Mouse (Mus musculus): ENCODE results near the gene Gm47985. TPM values are rescaled to one million over a fixed set of nuclear protein-coding genes. Genes with fewer than 3 reads are reported as not detected.
"Not testable (repeated sequence)": the region's sequence is repeated elsewhere in the genome, so short reads cannot be mapped to it uniquely, and the experiment has no call there.

The Gm47985 gene
- 0.92 and 1.2 TPM in 2 replicates for polyA plus RNA-seq (2016; fragmentation: Nextera tagmentation; extraction: Ambion mirVana)

DNA sequence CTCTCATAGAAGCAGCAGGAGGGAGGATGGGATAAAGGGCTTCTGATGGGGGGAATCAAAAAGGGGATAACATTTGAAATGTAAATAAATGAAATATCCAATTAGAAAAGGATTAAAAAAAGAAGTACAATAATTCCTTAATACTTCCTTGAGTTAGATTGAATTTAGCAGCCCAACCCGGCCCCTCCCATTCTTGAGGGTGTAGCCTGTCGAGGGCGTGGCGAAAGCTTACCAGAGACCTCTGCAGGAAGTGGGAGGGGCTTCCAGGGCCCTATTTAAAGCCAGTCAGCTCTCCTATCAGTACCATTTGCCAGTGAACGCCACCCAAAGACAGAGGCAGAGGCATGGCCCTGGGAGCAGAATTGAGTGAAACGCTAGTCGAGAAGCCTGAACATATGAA is at the start of gene Gm47985:
TSS of gene Gm47985 (plus strand) at position 272 of the 400 bp plus-strand sequence.
- not testable (repeated sequence) for H3K27ac ChIP-seq; H3K36me3 ChIP-seq; H3K27me3 ChIP-seq; H3K4me1 ChIP-seq; H3K9ac ChIP-seq; H3K4me3 ChIP-seq; H3K4me2 ChIP-seq (replicated peaks); ATAC-seq (ENCODE audit: insufficient number of reproducible peaks, insufficient read depth, low FRiP score, low TSS enrichment); H3K9me3 ChIP-seq
- WGBS: no CpG with 5 or more reads among the region's 7 CpGs

DNA sequence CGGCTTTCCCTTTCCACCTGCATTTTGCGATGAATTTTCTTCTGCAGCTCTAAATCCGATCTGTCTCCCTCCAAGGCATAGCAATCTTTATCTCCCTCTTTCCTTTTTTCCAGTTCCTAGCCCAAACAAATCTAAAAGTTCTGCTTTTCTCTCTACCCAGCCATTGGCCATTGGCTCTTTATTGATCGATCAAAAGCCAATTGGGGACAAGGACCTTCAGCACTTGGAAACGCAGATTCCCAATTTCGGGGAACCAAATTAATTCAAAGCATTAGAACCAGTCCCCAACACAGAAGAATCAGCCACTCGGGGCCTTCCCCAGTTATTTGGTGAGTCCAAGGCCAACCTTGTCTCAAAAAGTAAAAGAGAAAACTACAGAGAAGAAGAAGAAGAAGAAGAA is 49.7 kb upstream of the Gm47985 start:
- WGBS: 93% methylated on average over 7 of the region's 7 CpGs
- no peak overlapping the region for H3K4me2 ChIP-seq (replicated peaks)

DNA sequence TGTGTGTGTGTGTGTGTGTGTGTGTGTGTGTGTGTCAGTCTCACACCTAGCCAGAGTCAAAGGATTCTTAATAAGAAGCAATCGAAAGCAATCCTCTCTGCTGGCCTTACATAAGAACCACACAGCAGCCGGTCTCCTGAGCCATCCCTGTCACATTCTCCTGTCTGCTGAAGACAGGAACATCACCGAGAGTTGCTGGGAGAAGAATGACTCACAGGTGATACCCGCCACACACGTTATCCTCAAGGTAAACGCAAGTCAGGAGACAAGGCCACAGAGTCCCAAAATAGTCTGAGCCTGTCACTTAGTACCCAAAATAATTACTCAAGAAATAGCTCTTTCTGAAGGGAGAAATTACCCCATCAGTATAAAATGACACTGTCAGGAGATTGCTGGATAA is 43.9 kb upstream of the Gm47985 start:
- Histone ChIP-seq H3K36me3 (no peaks in the 10 kb centered on the region), H3K9ac (no peak overlapping the region), H3K9me3 (no peaks in the 10 kb centered on the region), H3K27me3 (no peaks in the 10 kb centered on the region), H3K4me3 (no peak overlapping the region), H3K4me2 (replicated peaks) (no peak overlapping the region), H3K4me1 (peaks cover 7% of the 10 kb centered on the region; the same call in 1 of the 2 replicates), H3K27ac (no peak overlapping the region)
- 71% methylated on average over 6 of the region's 6 CpGs for WGBS
- ATAC-seq (ENCODE audit: insufficient number of reproducible peaks, insufficient read depth, low FRiP score, low TSS enrichment): no peak

More for the DNA sequence above, 49.7 kb upstream of the Gm47985 start:
- H3K27me3 ChIP-seq: no peaks in the 10 kb centered on the region
- no peak overlapping the region for H3K9ac ChIP-seq
- no peak overlapping the region for H3K4me3 ChIP-seq
- H3K9me3 ChIP-seq: no peaks in the 10 kb centered on the region
- ATAC-seq (ENCODE audit: insufficient number of reproducible peaks, insufficient read depth, low FRiP score, low TSS enrichment): no peak
- H3K4me1 ChIP-seq: no peaks in the 10 kb centered on the region
- H3K36me3 ChIP-seq: no peaks in the 10 kb centered on the region
- no peak overlapping the region for H3K27ac ChIP-seq

DNA sequence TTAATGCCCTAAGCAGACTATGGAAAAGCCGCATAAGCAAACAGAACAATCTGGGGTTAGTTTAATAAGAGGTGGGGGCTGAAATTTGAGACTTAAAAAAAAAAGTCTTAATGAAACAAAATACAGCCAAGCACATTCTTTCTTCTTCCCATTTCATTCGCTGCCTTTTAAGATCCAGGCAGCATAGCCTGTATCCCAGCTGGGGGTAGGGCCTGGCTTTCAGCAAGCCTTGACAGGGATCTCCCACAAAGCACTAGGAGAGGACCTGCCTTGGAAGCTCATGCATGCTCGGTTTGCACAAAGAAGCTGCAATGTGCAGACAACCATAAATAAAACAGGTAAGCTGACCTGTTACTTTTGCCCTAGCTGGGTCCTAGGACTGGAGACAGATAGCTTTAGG is 41.4 kb upstream of the Gm47985 start:
- H3K4me2 ChIP-seq (replicated peaks): no peak overlapping the region
- H3K36me3 ChIP-seq: no peaks in the 10 kb centered on the region
- H3K27ac ChIP-seq: peak overlapping the region; percentile 67
- H3K9ac ChIP-seq: no peak overlapping the region
- H3K27me3 ChIP-seq: no peaks in the 10 kb centered on the region
- ATAC-seq (ENCODE audit: insufficient number of reproducible peaks, insufficient read depth, low FRiP score, low TSS enrichment): no peak
- H3K4me1 ChIP-seq: peaks cover 7% of the 10 kb centered on the region; the same call in 1 of the 2 replicates
- no peaks in the 10 kb centered on the region for H3K9me3 ChIP-seq
- H3K4me3 ChIP-seq: no peak overlapping the region
- 36% methylated on average over 3 of the region's 3 CpGs for WGBS

DNA sequence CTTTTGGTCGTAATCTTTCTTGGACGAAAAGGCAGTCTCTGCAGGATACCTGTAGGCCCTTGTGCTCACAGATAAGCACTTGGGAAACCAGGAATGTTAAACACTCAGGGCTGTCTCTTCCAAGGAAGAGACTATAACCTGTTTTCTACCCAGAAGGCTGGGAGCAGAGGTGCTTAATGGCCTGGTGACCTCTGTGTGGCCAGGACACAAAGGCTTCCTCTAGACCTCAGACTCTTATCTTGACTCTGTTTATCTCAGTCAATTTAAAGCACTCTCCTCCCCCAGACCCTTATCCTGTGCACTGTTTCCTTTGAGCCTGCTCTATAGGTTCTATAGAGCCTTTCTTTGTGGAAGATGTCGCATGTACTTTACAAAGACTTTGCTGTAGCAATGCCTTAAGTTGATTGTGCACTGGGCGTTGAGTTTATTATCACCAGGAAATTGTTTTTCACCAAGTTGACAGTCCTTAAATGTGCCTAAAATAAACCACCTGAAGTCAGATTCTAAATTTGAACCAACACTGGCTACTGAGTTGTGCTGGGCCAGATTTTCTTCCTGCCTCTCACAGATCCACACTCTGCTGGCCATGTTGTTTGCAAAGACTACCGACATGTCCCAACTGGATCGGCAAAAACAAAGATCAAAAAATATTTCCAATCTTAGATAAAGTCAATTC is 37.7 kb upstream of the Gm47985 start:
- Histone ChIP-seq H3K4me3 (no peak overlapping the region), H3K27ac (no peak overlapping the region), H3K27me3 (no peaks in the 10 kb centered on the region), H3K9me3 (no peaks in the 10 kb centered on the region), H3K9ac (no peak overlapping the region), H3K4me1 (peaks cover 7% of the 10 kb centered on the region; the same call in 1 of the 2 replicates), H3K4me2 (replicated peaks) (no peak overlapping the region), H3K36me3 (no peaks in the 10 kb centered on the region)
- no peak for ATAC-seq (ENCODE audit: insufficient number of reproducible peaks, insufficient read depth, low FRiP score, low TSS enrichment)
- 81% methylated on average over 6 of the region's 6 CpGs for WGBS

DNA sequence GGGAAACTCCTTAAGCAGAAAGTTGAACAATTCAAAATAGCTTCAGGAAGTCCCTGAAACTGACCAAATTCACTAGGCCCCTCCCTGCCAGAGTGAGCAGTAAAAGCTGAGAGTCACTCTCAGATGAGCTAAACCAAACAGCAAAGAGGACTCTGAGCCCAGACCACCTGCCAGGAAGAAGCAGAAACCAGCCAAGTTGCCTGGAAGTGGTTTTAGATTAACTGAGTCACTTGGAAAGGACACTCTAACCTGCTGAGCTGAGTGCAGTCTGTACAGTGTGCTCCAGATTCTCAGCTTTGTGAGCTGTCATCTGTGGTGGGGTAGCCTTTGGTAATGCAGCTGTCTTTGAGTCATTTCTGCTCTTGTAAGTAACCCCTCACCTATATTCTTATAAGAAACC is 34.5 kb upstream of the Gm47985 start:
- no peak for ATAC-seq (ENCODE audit: insufficient number of reproducible peaks, insufficient read depth, low FRiP score, low TSS enrichment)
- H3K27me3 ChIP-seq: no peaks in the 10 kb centered on the region
- no peak overlapping the region for H3K4me2 ChIP-seq (replicated peaks)
- no peak overlapping the region for H3K9ac ChIP-seq
- H3K36me3 ChIP-seq: no peaks in the 10 kb centered on the region
- no peak overlapping the region for H3K27ac ChIP-seq
- no peaks in the 10 kb centered on the region for H3K9me3 ChIP-seq
- H3K4me1 ChIP-seq: no peaks in the 10 kb centered on the region
- H3K4me3 ChIP-seq: no peak overlapping the region

DNA sequence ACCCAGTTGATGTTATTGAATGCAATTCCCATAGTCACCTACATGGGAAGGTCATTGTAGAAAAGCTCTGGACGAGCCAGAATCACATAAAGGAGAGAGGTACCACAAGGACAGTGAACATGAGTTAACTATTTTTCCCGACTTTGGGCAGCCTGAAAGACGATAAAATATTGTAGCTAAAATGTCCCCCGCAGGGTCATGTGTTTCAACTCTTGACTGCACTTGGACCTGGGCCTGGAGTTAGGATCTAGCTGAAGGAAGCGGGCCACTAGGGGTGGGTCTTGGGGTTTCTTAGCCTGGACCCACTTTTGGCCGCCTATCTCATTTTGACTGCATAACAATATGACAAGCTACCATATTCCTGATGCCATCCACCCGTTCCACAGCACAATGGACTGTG is 32.1 kb upstream of the Gm47985 start:
- no peaks in the 10 kb centered on the region for H3K27me3 ChIP-seq
- H3K9ac ChIP-seq: no peak overlapping the region
- WGBS: 88% methylated on average over 7 of the region's 7 CpGs
- H3K36me3 ChIP-seq: no peaks in the 10 kb centered on the region
- H3K4me1 ChIP-seq: no peaks in the 10 kb centered on the region
- H3K9me3 ChIP-seq: no peaks in the 10 kb centered on the region
- no peak for ATAC-seq (ENCODE audit: insufficient number of reproducible peaks, insufficient read depth, low FRiP score, low TSS enrichment)
- no peak overlapping the region for H3K4me3 ChIP-seq
- no peak overlapping the region for H3K4me2 ChIP-seq (replicated peaks)
- no peak overlapping the region for H3K27ac ChIP-seq

DNA sequence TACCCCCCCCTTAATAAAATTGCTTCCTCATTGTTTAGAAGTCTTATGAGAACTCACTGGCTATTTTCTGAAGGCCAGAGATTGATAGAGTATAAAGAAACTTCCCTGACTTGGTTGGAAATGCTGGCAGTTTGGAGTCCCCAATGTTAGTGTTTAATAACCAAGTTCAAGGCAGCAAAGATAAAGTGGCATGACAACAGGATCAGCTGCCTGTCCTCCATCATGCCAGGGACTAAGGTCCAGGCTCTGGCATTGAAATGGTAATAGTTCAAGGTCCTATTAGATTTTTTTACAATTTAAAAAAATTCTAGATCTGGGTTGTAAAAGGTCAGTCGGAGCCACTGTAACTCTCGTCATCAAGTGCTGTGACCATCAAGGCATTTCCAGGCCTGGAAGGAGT is 31.2 kb upstream of the Gm47985 start:
- 72% methylated on average over 2 of the region's 2 CpGs for WGBS
- Histone ChIP-seq H3K9me3 (no peaks in the 10 kb centered on the region), H3K9ac (no peak overlapping the region), H3K27ac (no peak overlapping the region), H3K4me1 (no peaks in the 10 kb centered on the region), H3K27me3 (no peaks in the 10 kb centered on the region), H3K36me3 (no peaks in the 10 kb centered on the region), H3K4me3 (no peak overlapping the region), H3K4me2 (replicated peaks) (no peak overlapping the region)
- ATAC-seq (ENCODE audit: insufficient number of reproducible peaks, insufficient read depth, low FRiP score, low TSS enrichment): no peak

DNA sequence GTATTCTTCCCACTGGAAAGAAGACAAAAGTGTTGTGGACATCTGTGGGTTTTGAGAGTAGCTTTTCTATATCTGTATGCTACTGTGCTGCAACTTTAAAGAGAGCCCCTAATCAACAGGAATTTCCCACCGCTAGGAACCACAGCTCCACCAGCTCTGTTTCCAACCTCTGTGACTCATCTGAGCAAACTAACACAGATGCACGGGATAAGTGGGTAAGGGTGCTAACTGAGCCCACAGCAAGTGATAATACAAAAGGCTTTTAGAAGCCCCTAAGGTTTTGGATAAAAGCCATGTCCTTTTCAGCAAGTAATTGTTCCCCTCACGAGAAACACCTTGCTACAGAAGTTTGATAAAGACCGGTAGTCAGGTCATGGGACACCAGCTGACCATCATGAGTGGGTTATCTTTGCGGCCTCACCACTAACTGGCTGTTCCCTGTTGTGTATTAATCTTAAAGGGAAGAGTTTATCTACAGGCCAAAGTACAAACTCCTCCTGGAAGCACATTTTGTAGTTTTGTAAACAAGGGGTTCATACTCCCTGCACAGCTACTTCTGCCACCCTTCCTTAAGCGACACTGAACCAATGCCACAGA is 29.2 kb upstream of the Gm47985 start:
- Histone ChIP-seq H3K9me3 (no peaks in the 10 kb centered on the region), H3K27me3 (no peaks in the 10 kb centered on the region), H3K4me3 (no peak overlapping the region), H3K4me1 (no peaks in the 10 kb centered on the region), H3K27ac (no peak overlapping the region), H3K9ac (no peak overlapping the region), H3K36me3 (no peaks in the 10 kb centered on the region), H3K4me2 (replicated peaks) (no peak overlapping the region)
- WGBS: 87% methylated on average over 6 of the region's 6 CpGs
- no peak for ATAC-seq (ENCODE audit: insufficient number of reproducible peaks, insufficient read depth, low FRiP score, low TSS enrichment)

DNA sequence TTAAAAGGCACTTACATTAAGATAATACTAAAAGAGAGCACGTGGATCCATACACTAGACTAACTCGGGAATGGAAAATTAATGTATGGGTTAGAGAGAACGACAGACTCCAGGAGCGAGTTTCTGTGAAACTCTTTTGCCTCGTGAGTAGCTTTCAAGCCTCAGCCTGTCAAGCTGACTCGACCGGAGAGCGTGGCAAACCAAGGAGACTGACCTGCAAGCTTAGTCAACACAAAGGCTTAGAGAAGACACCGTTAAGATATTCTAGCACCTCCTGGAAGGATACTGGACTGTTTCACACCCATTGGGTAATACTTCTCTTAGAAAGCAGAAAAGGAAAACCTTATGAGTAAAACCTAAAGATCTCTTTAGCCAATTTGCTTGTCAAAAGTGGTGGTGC is 28.2 kb upstream of the Gm47985 start:
- H3K27ac ChIP-seq; H3K4me2 ChIP-seq (replicated peaks); H3K27me3 ChIP-seq; H3K9ac ChIP-seq; H3K36me3 ChIP-seq; ATAC-seq (ENCODE audit: insufficient number of reproducible peaks, insufficient read depth, low FRiP score, low TSS enrichment); H3K4me3 ChIP-seq; H3K4me1 ChIP-seq; H3K9me3 ChIP-seq: not testable (repeated sequence)
- 93% methylated on average over 9 of the region's 9 CpGs for WGBS

DNA sequence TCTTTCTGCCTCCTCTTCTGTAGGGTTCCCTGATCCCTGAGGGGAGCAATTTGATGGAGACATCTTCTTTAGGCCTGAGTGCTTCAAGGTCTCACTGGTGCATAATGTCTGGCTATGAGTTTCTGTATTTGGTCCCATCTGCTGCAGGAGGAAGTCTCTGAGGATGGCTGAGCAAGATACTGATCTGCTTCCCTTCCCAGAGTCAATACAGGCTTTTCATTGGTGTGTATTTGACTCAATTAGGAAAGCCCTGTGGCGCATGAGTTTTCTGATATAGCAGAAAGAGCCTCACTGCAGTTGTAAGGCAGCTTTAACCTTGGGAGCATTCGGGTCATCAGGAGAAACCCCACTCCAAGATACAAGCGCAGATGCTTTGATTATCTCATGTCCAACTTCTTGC is 26.2 kb upstream of the Gm47985 start:
- no peak overlapping the region for H3K4me3 ChIP-seq
- no peak for ATAC-seq (ENCODE audit: insufficient number of reproducible peaks, insufficient read depth, low FRiP score, low TSS enrichment)
- H3K9ac ChIP-seq: no peak overlapping the region
- no peaks in the 10 kb centered on the region for H3K9me3 ChIP-seq
- no peaks in the 10 kb centered on the region for H3K27me3 ChIP-seq
- H3K4me1 ChIP-seq: no peaks in the 10 kb centered on the region
- no peak overlapping the region for H3K4me2 ChIP-seq (replicated peaks)
- WGBS: 90% methylated on average over 3 of the region's 3 CpGs
- H3K36me3 ChIP-seq: no peaks in the 10 kb centered on the region
- H3K27ac ChIP-seq: no peak overlapping the region

DNA sequence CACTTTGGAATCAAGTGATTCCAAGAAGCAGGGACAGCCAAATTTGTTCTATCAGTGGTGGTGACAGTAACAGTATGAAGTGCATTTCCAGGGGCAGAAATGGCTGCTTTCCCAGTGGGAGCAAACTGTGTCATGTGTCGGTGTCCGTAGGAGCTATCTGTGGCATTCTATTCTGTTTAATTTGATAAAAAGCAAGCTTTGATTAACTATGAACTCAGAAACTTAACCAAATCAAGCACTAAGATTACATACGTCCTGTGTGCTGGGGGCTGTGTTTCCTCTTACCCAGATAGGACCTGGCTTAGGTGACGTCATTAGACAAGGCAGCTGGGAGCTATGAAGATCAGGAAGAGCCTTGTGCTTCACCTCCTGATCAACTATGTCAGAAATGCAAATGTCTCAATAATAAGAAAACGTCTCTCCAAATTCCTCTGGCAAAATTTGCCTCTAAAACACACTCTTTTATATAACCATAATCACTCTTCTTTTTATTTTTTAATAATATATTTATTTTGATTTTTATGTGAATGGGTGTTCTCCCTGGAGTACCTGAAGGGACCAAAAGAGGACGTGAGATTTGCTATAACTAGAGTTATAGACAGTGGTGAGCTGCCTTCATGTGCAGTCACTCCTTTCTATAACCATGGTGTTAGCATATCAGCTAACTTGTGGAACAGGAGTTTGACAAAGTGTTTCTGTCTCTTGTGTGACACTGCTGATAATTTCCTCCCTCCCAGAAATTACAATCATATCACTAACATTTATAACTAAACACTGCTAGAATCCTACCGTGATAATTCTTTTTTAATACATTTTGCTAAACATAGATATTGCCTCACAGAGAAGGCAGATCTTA is 25.3 kb upstream of the Gm47985 start:
- WGBS: 79% methylated on average over 7 of the region's 7 CpGs
- H3K9me3 ChIP-seq: no peaks in the 10 kb centered on the region
- H3K27me3 ChIP-seq: no peaks in the 10 kb centered on the region
- no peak for ATAC-seq (ENCODE audit: insufficient number of reproducible peaks, insufficient read depth, low FRiP score, low TSS enrichment)
- H3K27ac ChIP-seq: no peak overlapping the region
- H3K9ac ChIP-seq: no peak overlapping the region
- H3K36me3 ChIP-seq: no peaks in the 10 kb centered on the region
- H3K4me3 ChIP-seq: no peak overlapping the region
- H3K4me2 ChIP-seq (replicated peaks): no peak overlapping the region
- H3K4me1 ChIP-seq: no peaks in the 10 kb centered on the region
